Mouse (Mus musculus): ENCODE measurements around the gene Lmbrd1.

GRCm38 (mm10) chr1:24719621-24720020 is 41.2 kb downstream of the Lmbrd1 start:
- peak; percentile 47 for TF ChIP-seq CTCF (IDR thresholded peaks at IDR 0.05)
- TF ChIP-seq EP300 (IDR thresholded peaks at IDR 0.05) = no peak
